Mouse (Mus musculus) neutrophil, adult 5-6 weeks (primary cell): ENCODE data around the gene Prm3. TPM values are rescaled to one million over a fixed set of nuclear protein-coding genes. Genes with fewer than 3 reads are reported as not detected.
A peak's percentile ranks its signal among the peaks of the same experiment; 100 is the strongest.
"Not testable (repeated sequence)": the region's sequence is repeated elsewhere in the genome, so short reads cannot be mapped to it uniquely, and the experiment has no call there.

Experiments used
- ATAC-seq: fragments of 151-379, 151-347 bp; 2 replicates; pipeline ENCODE4 v1.8.0; 2017; ENCODE audit warnings: mild to moderate bottlenecking, moderate TSS enrichment; ENCODE audit not compliant: insufficient number of reproducible peaks, poor library complexity, low FRiP score, severe bottlenecking; ENCODE audit errors: extremely low read depth
- total RNA-seq: library from RNA; stranded (forward); fragments of 200-1000 nt; gene quantifications from 2 replicates; pipeline ENCODE4 v1.2.3, GENCODE M21; 2017

Prm3 gene
- total RNA-seq, 1 experiment from 2014 or later: not detected

GRCm38 (mm10) chr16:10810376-10810775, 19.7 kb upstream of the Prm3 start:
- no peak for ATAC-seq

- ATAC-seq: peak; percentile 58
These were observed 15.2 kb upstream of the Prm3 start, which contains the start of gene Prm1 for GRCm38 (mm10) chr16:10805789-10806527. Prm1 (minus strand) TSS chr16:10805839.

- ATAC-seq: not testable (repeated sequence)
These were observed 11.7 kb upstream of the Prm3 start for GRCm38 (mm10) chr16:10802420-10802819.

GRCm38 (mm10) chr16:10796034-10796433, 5.3 kb upstream of the Prm3 start, which contains the start of gene Prm2:
Prm2 (minus strand) TSS chr16:10796134.
- no peak for ATAC-seq

- no peak for ATAC-seq
These were observed 1.8 kb downstream of the Prm3 start for GRCm38 (mm10) chr16:10788866-10789265.

- ATAC-seq: no peak
These were observed 2.4 kb downstream of the Prm3 start, which contains the start of gene Tnp2 for GRCm38 (mm10) chr16:10788271-10788670. Tnp2 (minus strand) TSS chr16:10788660.

- no peak for ATAC-seq
These were observed 3.1 kb downstream of the Prm3 start for GRCm38 (mm10) chr16:10787548-10788058.

- no peak for ATAC-seq
These were observed 3.7 kb downstream of the Prm3 start for GRCm38 (mm10) chr16:10786782-10787547.

- ATAC-seq: peak; percentile 76
These were observed 4.4 kb downstream of the Prm3 start for GRCm38 (mm10) chr16:10786288-10786687.

- ATAC-seq: peak; percentile 58
These were observed 5.1 kb downstream of the Prm3 start, which contains the start of gene Socs1 for GRCm38 (mm10) chr16:10785371-10786231. Socs1 (minus strand) TSS chr16:10785536.

GRCm38 (mm10) chr16:10784793-10785370, 5.8 kb downstream of the Prm3 start:
- ATAC-seq: peak; percentile 47

- no peak for ATAC-seq
These were observed 6.6 kb downstream of the Prm3 start for GRCm38 (mm10) chr16:10783883-10784792.

GRCm38 (mm10) chr16:10783451-10783850, 7.3 kb downstream of the Prm3 start:
- ATAC-seq: no peak

GRCm38 (mm10) chr16:10783152-10783434, 7.6 kb downstream of the Prm3 start:
- no peak for ATAC-seq

- no peak for ATAC-seq
These were observed 8.2 kb downstream of the Prm3 start for GRCm38 (mm10) chr16:10782377-10783151.

- no peak for ATAC-seq
These were observed 8.8 kb downstream of the Prm3 start for GRCm38 (mm10) chr16:10781862-10782371.

GRCm38 (mm10) chr16:10780631-10781120, 10.0 kb downstream of the Prm3 start:
- no peak for ATAC-seq
